Mouse (Mus musculus): ENCODE measurements around the gene Magi2. TPM values are rescaled to one million over a fixed set of nuclear protein-coding genes. Genes with fewer than 3 reads are reported as not detected.
A peak's percentile ranks its signal among the peaks of the same experiment; 100 is the strongest.

Magi2 gene
- polyA plus RNA-seq, 1 experiment from 2014 or later: 2.7 TPM

DNA sequence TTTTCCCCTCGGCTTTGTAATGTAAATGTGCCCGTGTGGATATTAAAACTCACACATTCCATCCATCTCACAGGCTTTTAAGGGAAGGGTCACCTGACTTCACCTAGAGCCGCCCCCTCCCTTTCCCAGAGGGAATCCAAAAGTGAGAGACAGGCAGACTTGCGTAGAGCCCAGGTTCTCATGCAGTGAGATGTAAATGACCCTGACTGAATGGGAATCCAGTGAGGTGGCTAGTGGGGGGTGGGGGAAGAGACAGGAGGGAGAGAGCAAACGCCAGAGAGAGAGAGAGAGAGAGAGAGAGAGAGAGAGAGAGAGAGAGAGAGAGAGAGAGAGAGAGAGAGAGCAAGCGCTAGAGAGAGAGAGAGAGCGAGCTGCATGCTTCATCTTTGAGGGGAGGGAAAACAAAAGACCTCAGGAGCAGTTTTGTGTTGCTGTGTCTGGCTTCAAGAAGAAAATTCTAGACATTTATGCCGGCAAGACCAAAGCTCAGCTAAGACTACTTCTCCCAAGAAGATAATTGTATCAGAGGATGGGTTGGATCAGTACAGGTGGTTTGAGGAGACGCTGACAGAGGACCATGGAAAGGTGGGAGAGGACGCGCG is 680.6 kb downstream of the Magi2 start:
- peak overlapping the region; percentile 5; the same call in 1 of the 2 replicates for H3K9ac ChIP-seq
- ATAC-seq (ENCODE audit: borderline replicate concordance, extremely low read depth, low FRiP score, low TSS enrichment): no peak
- H3K27ac ChIP-seq: no peak overlapping the region
- H3K27me3 ChIP-seq: no peaks in the 10 kb centered on the region
- H3K9me3 ChIP-seq: no peaks in the 10 kb centered on the region
- 0 out of 2 replicates have a peak, but pooled peaks cover 6% of the 10 kb centered on the region for H3K4me1 ChIP-seq
- no peaks in the 10 kb centered on the region for H3K36me3 ChIP-seq
- WGBS: 5% methylated on average over 12 of the region's 12 CpGs
- peak overlapping the region; percentile 30 for H3K4me3 ChIP-seq
- H3K4me2 ChIP-seq: peak overlapping the region; percentile 61

DNA sequence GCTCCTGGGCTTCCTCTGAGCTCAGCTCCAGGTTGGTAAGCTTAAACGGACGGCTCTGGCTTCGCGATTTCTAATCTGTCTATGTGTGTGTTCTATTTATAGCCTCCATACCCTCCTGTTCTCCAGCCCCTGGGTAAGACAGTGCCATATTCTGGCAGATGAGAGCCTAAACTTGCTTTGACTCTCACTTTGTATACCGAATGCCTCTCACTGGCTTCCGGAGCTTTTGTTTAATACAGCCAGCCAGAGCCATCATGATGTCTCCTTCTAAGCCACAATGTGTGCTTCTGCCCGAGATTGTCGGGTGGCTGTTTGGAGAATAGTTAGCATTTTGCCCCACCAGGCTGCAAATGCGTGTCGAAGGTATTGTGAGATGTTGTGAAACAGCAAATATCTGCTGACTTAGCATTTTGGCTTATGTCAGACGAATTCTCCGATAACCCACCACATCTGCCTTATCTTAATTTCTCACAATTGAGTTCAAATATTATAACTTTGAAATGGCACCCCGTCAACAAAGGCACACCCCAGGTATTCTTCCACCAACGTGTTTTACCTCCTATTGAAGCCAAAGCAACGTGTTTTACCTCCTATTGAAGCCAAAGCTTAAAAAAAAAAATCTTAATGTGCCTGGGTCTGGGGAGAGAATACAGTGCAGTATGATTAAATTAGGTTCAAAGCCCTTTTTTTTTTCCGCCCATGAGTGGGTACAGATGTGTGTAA is 681.3 kb downstream of the Magi2 start:
- no peak for ATAC-seq (ENCODE audit: borderline replicate concordance, extremely low read depth, low FRiP score, low TSS enrichment)
- Histone ChIP-seq H3K27me3 (no peaks in the 10 kb centered on the region), H3K36me3 (no peaks in the 10 kb centered on the region), H3K4me1 (0 out of 2 replicates have a peak, but pooled peaks cover 6% of the 10 kb centered on the region), H3K27ac (no peak overlapping the region), H3K9ac (peak overlapping the region; percentile 5; the same call in 1 of the 2 replicates), H3K4me2 (peak overlapping the region; percentile 61), H3K9me3 (no peaks in the 10 kb centered on the region), H3K4me3 (peak overlapping the region; percentile 30)
- WGBS: 4% methylated on average over 16 of the region's 16 CpGs

DNA sequence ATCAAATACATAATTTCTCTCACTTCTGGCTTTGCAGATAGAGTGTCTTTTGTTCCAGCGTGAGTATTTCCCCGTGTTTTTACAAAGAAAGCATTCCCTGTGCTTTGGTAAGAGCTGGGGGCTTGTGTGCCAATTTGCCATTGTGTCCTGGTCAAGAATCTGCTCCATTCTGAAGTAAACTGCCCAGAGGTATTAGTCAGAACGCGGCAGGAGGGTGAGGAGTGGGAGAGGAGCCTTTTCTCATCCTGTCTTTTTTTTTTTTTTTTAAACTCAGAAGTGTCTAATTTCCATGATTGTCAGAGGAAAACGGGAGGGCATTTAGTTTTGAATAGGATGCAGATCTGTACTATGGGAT is 681.8 kb downstream of the Magi2 start:
- Histone ChIP-seq H3K9ac (no peak overlapping the region), H3K27ac (no peak overlapping the region), H3K27me3 (no peaks in the 10 kb centered on the region), H3K9me3 (no peaks in the 10 kb centered on the region), H3K4me2 (peak overlapping the region; percentile 61), H3K4me1 (0 out of 2 replicates have a peak, but pooled peaks cover 6% of the 10 kb centered on the region), H3K36me3 (no peaks in the 10 kb centered on the region), H3K4me3 (peak overlapping the region; percentile 30)
- 4% methylated on average over 5 of the region's 5 CpGs for WGBS
- ATAC-seq (ENCODE audit: borderline replicate concordance, extremely low read depth, low FRiP score, low TSS enrichment): no peak

DNA sequence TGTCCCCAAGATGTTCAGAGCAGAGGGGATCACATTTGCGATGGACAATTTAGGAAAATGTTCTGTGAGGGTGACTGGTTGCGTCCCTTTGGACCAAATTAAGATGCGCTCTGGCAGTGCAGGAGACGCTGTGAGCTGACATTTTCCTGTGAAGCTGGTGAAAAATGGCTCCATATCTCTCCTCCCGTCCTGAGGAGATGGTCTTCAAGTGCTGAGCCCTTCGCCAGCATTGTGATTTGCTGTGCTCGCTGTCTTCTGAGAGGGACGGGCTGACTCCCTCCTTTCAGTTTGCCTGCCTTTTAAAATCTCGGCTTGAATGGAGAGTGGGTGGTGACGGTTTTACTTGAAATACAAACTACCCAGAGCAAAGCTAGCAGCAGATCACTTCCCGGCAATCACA is 682.2 kb downstream of the Magi2 start:
- Histone ChIP-seq H3K9me3 (no peaks in the 10 kb centered on the region), H3K36me3 (no peaks in the 10 kb centered on the region), H3K4me3 (peak overlapping the region; percentile 30), H3K4me1 (0 out of 2 replicates have a peak, but pooled peaks cover 6% of the 10 kb centered on the region), H3K27me3 (no peaks in the 10 kb centered on the region), H3K4me2 (peak overlapping the region; percentile 61), H3K9ac (no peak overlapping the region), H3K27ac (no peak overlapping the region)
- 4% methylated on average over 11 of the region's 11 CpGs for WGBS
- no peak for ATAC-seq (ENCODE audit: borderline replicate concordance, extremely low read depth, low FRiP score, low TSS enrichment)

DNA sequence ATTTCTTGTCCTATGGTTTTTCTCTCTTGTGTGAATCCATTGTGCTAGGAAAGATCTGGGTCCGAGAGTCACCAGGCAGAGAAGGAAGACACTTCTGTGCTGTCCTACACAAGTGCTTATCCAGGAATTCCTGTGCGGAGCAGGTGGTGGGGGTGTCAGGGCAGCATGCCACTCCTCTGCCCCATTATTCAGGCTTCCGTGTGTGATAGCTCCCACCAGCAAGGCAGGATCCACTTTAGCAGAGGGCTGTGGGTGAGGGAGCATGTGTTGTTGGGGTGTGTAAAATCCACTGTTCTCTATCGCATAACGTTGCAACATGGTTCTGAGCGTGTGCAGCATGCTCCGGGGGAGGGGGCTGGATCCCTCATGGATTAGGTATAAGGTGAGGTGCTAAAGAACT is 682.8 kb downstream of the Magi2 start:
- H3K36me3 ChIP-seq: no peaks in the 10 kb centered on the region
- H3K4me1 ChIP-seq: 0 out of 2 replicates have a peak, but pooled peaks cover 6% of the 10 kb centered on the region
- no peaks in the 10 kb centered on the region for H3K9me3 ChIP-seq
- no peak overlapping the region for H3K4me3 ChIP-seq
- ATAC-seq (ENCODE audit: borderline replicate concordance, extremely low read depth, low FRiP score, low TSS enrichment): no peak
- no peak overlapping the region for H3K9ac ChIP-seq
- H3K4me2 ChIP-seq: peak overlapping the region; percentile 61
- no peak overlapping the region for H3K27ac ChIP-seq
- WGBS: 60% methylated on average over 7 of the region's 7 CpGs
- no peaks in the 10 kb centered on the region for H3K27me3 ChIP-seq

DNA sequence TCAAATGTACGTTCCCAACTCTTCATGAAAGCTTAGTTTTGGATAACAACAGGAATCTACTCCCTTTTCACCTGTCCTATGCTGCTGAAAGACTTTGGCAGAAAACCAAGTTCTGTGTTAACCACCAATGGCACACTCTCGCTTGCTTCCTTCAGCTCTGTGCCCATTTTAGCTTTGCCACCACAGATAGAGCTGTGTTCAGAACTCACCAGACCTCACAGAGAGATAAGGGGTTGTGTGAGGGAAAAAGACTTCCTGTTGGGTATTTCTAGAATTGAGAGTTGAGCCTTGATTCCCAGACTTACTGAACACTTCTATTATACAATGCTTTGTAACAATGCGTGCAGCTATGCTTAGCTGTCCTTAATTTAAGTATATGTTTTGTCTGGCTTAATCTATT is 705.3 kb downstream of the Magi2 start:
- 73% methylated on average over 3 of the region's 3 CpGs for WGBS
- ATAC-seq (ENCODE audit: borderline replicate concordance, extremely low read depth, low FRiP score, low TSS enrichment): no peak
- no peak overlapping the region for H3K4me3 ChIP-seq

DNA sequence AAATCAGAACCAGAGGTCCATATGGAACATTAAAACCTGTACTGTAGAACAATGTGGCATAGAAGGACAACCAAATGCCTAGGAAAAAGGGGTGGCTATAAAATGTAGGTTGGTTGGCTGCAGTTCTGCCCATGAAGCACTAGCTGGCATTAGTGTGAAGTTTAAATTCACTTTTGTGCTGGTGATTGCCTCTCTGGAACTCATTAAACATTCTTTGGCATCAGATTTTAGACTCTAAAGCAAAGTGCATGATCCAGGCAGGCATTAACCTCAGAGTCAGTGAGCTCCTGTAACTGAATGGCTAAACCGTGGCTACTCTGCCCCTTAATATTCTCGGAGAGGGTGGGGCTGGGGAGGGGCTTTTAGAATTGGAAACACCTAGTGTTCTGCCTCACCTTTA is 706.4 kb downstream of the Magi2 start:
- H3K9me3 ChIP-seq: no peaks in the 10 kb centered on the region
- no peak overlapping the region for H3K9ac ChIP-seq
- H3K4me3 ChIP-seq: no peak overlapping the region
- H3K27me3 ChIP-seq: no peaks in the 10 kb centered on the region
- no peaks in the 10 kb centered on the region for H3K36me3 ChIP-seq
- no peaks in the 10 kb centered on the region for H3K4me1 ChIP-seq
- no peak for ATAC-seq (ENCODE audit: borderline replicate concordance, extremely low read depth, low FRiP score, low TSS enrichment)
- no peak overlapping the region for H3K27ac ChIP-seq
- WGBS: 63% methylated on average over 2 of the region's 2 CpGs
- no peak overlapping the region for H3K4me2 ChIP-seq

More for the DNA sequence above, 705.3 kb downstream of the Magi2 start:
- Histone ChIP-seq H3K4me1 (no peaks in the 10 kb centered on the region), H3K9ac (no peak overlapping the region), H3K4me2 (no peak overlapping the region), H3K27ac (no peak overlapping the region), H3K36me3 (no peaks in the 10 kb centered on the region), H3K9me3 (no peaks in the 10 kb centered on the region), H3K27me3 (no peaks in the 10 kb centered on the region)

DNA sequence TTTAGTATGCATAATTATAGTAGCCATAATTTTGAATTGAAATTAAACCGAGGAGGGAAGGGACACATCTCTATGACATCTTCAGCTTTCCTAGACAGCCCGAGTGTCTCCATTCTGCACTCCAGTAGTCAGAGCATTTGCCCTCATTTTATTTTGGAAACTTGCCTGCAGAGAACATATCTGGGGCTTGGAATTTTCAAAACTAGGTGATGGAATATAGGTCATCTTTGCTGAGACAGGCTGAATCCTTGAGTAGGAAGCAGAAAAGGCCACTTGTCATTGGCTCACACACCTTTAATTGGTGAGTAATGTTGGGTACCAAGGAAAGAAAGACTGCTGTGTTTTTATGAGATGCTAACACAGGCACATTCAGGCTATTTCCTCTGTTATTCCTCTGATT is 724.3 kb downstream of the Magi2 start:
- Histone ChIP-seq H3K9ac (no peak overlapping the region), H3K4me3 (no peak overlapping the region), H3K9me3 (no peaks in the 10 kb centered on the region), H3K4me2 (no peak overlapping the region), H3K27ac (no peak overlapping the region), H3K36me3 (no peaks in the 10 kb centered on the region), H3K27me3 (no peaks in the 10 kb centered on the region), H3K4me1 (no peaks in the 10 kb centered on the region)
- no peak for ATAC-seq (ENCODE audit: borderline replicate concordance, extremely low read depth, low FRiP score, low TSS enrichment)
- 73% methylated on average over 2 of the region's 2 CpGs for WGBS

DNA sequence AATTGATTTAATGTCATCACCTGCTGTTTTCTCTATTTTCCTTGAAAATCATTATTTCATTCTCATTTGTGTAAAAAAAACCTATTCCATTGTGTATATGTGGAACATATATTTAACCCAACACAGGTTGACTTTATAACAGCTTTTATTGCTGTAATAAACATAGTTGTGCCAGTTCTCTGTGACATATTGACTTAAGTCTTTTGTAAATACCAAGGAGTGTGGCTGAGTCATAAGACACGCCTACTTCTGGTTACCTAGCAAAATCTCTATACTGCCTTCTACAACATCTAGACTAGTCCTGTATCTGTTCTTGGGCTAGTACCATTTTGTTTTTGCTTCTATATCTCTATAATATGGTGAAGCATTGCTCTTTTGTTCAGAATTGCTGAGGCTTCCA is 737.3 kb downstream of the Magi2 start:
- no peaks in the 10 kb centered on the region for H3K9me3 ChIP-seq
- H3K27me3 ChIP-seq: no peaks in the 10 kb centered on the region
- no peak overlapping the region for H3K4me3 ChIP-seq
- no peaks in the 10 kb centered on the region for H3K36me3 ChIP-seq
- 73% methylated on average over 1 of the region's 1 CpGs for WGBS
- no peak overlapping the region for H3K9ac ChIP-seq
- H3K4me2 ChIP-seq: no peak overlapping the region
- no peak overlapping the region for H3K27ac ChIP-seq
- no peaks in the 10 kb centered on the region for H3K4me1 ChIP-seq
- ATAC-seq (ENCODE audit: borderline replicate concordance, extremely low read depth, low FRiP score, low TSS enrichment): no peak

DNA sequence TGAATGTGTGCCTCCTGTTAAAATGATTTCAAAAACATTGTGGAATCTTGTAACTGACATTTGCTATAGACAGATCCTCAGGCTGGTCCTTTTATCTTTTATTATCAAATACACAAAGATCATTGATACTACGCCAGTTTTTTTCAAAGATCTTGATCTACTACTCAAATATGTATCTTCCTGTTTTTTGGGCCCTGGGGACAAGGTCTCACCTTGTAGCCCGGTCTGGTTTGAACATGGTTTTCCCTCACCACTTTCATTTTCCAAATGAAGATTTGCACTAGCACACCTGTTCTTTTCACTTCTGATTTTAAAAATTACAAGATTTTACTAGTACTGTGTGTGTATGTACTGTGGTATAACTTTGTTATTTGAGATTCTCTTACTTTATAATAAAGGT is 745.9 kb downstream of the Magi2 start:
- Histone ChIP-seq H3K27me3 (no peaks in the 10 kb centered on the region), H3K36me3 (no peaks in the 10 kb centered on the region), H3K27ac (no peak overlapping the region), H3K4me3 (no peak overlapping the region), H3K9me3 (no peaks in the 10 kb centered on the region), H3K4me1 (no peaks in the 10 kb centered on the region), H3K4me2 (no peak overlapping the region), H3K9ac (no peak overlapping the region)
- no peak for ATAC-seq (ENCODE audit: borderline replicate concordance, extremely low read depth, low FRiP score, low TSS enrichment)
- WGBS: 72% methylated on average over 2 of the region's 2 CpGs

DNA sequence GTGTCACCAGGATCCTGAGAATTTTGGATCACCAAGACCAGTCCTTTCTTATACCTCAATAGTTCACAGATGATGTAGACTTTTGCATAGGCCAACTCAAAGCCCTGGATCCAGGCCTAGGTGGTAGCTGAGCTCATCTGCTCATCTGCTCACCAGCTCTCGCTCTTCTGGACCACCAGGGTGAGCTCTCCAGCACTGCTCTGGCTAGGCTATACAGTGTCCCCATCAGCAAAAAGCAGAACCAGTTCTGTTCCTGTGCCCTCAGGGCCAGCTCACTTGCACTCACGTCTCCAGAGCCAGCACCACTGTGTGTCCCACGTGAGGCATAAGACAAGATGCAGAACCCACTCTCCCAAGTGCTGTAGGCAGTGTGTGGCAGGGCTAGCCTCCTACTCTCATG is 747.0 kb downstream of the Magi2 start:
- Histone ChIP-seq H3K4me1 (no peaks in the 10 kb centered on the region), H3K36me3 (no peaks in the 10 kb centered on the region), H3K4me3 (no peak overlapping the region), H3K27ac (no peak overlapping the region), H3K4me2 (no peak overlapping the region), H3K27me3 (no peaks in the 10 kb centered on the region), H3K9ac (no peak overlapping the region), H3K9me3 (no peaks in the 10 kb centered on the region)
- WGBS: 81% methylated on average over 3 of the region's 3 CpGs
- ATAC-seq (ENCODE audit: borderline replicate concordance, extremely low read depth, low FRiP score, low TSS enrichment): no peak

DNA sequence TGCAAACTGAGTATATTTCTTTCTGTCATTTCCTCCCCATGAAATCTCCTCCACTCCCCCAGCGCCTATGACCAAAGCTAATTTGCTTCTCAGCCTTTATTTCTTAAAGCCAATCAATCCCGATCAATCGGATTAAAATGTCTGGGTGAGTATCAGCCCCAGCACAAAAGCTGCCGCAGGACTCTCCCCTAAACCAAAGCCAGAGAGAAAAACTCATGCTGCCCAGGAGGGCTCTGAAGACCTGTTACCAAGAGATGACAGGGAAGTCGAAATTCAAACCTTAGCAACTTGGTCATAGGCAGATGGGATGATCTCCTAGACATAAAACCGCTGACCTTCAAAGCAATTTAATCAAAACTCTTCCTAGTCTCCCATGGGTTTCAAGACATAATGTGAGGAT is 754.7 kb downstream of the Magi2 start:
- Histone ChIP-seq H3K4me1 (no peaks in the 10 kb centered on the region), H3K4me2 (no peak overlapping the region), H3K36me3 (no peaks in the 10 kb centered on the region), H3K4me3 (no peak overlapping the region), H3K9ac (no peak overlapping the region), H3K27ac (no peak overlapping the region), H3K27me3 (no peaks in the 10 kb centered on the region), H3K9me3 (no peaks in the 10 kb centered on the region)
- WGBS: 87% methylated on average over 6 of the region's 6 CpGs
- no peak for ATAC-seq (ENCODE audit: borderline replicate concordance, extremely low read depth, low FRiP score, low TSS enrichment)
